Mouse (Mus musculus) cerebellum, postnatal 4 days (tissue): ENCODE measurements at regions not wholly inside any gene's neighbourhood (a gene's known extent, or its start where the extent isn't known, plus 50 kb on each side); places are given as distances from the start of the nearest gene placed in this dataset.
"Not testable (repeated sequence)": the region's sequence is repeated elsewhere in the genome, so short reads cannot be mapped to it uniquely, and the experiment has no call there.

Experiments
- DNase-seq, 2 experiments: peaks; one replicate each; pipeline ENCODE4 v3.0.0; 2022; ENCODE audit warnings: low spot score in 2 of 2, mixed read lengths in 1 of 2

GRCm38 (mm10) chr9:82484341-82484740, 345.0 kb upstream of the Irak1bp1 start:
- no peak for DNase-seq

GRCm38 (mm10) chr9:82493440-82493839, 335.9 kb upstream of the Irak1bp1 start:
- no peak for DNase-seq

GRCm38 (mm10) chr9:82510014-82510413, 319.3 kb upstream of the Irak1bp1 start:
- DNase-seq = no peak

- no peak for DNase-seq
These were observed 310.3 kb upstream of the Irak1bp1 start for GRCm38 (mm10) chr9:82518993-82519392.

GRCm38 (mm10) chr9:82527867-82528385, 301.4 kb upstream of the Irak1bp1 start:
- peak in 1 of 2 experiments; percentile 14 for DNase-seq

GRCm38 (mm10) chr9:82552726-82553125, 276.6 kb upstream of the Irak1bp1 start:
- DNase-seq = no peak

GRCm38 (mm10) chr9:82553213-82553612, 276.1 kb upstream of the Irak1bp1 start:
- no peak for DNase-seq

- DNase-seq = no peak
These were observed 266.5 kb upstream of the Irak1bp1 start for GRCm38 (mm10) chr9:82562551-82563465.

GRCm38 (mm10) chr9:82581373-82582018, 247.8 kb upstream of the Irak1bp1 start:
- no peak for DNase-seq

GRCm38 (mm10) chr9:82609111-82609510, 220.2 kb upstream of the Irak1bp1 start:
- no peak for DNase-seq

GRCm38 (mm10) chr9:82609946-82610345, 219.4 kb upstream of the Irak1bp1 start:
- DNase-seq = peak in 1 of 2 experiments; percentile 7

GRCm38 (mm10) chr9:82612526-82612925, 216.8 kb upstream of the Irak1bp1 start:
- no peak for DNase-seq

GRCm38 (mm10) chr9:82632411-82632810, 196.9 kb upstream of the Irak1bp1 start:
- no peak for DNase-seq

- no peak for DNase-seq
These were observed 189.1 kb upstream of the Irak1bp1 start for GRCm38 (mm10) chr9:82640277-82640676.

GRCm38 (mm10) chr9:82643900-82644299, 185.4 kb upstream of the Irak1bp1 start:
- DNase-seq = no peak

GRCm38 (mm10) chr9:82655511-82655910, 173.8 kb upstream of the Irak1bp1 start:
- DNase-seq = not testable (repeated sequence)

GRCm38 (mm10) chr9:82682196-82682595, 147.1 kb upstream of the Irak1bp1 start:
- no peak for DNase-seq

- DNase-seq = no peak
These were observed 119.8 kb upstream of the Irak1bp1 start for GRCm38 (mm10) chr9:82709411-82709983.

GRCm38 (mm10) chr9:82709991-82710593, 119.2 kb upstream of the Irak1bp1 start:
- no peak for DNase-seq

- DNase-seq = no peak
These were observed 118.3 kb upstream of the Irak1bp1 start for GRCm38 (mm10) chr9:82710945-82711516.
